Mouse (Mus musculus): ENCODE results near the gene Lbr. TPM values are rescaled to one million over a fixed set of nuclear protein-coding genes. Genes with fewer than 3 reads are reported as not detected.

Lbr gene
- polyA plus RNA-seq, 1 experiment from 2014 or later: 155 TPM

- peaks cover 4% of the 10 kb centered on the region; the same call in 1 of the 2 replicates for H3K4me1 ChIP-seq (ENCODE audit: control insufficient read depth, insufficient read depth, low read length)
- H3K9me3 ChIP-seq (ENCODE audit: control insufficient read depth, low read length): no peaks in the 10 kb centered on the region
- H3K9ac ChIP-seq (ENCODE audit: low read length): no peak overlapping the region
- H3K4me3 ChIP-seq (ENCODE audit: low read depth, low read length): no peak overlapping the region
- H3K27ac ChIP-seq (ENCODE audit: low read depth, low read length): no peak overlapping the region
- no peaks in the 10 kb centered on the region for H3K36me3 ChIP-seq (ENCODE audit: control insufficient read depth, insufficient read depth, low read length)
- no peak overlapping the region for H3K4me2 ChIP-seq (ENCODE audit: low read depth)
- no peaks in the 10 kb centered on the region for H3K27me3 ChIP-seq (ENCODE audit: control insufficient read depth, insufficient read depth, low read length)
- no peak for ATAC-seq (ENCODE audit: insufficient read depth, low FRiP score, low TSS enrichment)
- no peak for DNase-seq (ENCODE audit: low spot score)
- 82% methylated on average over 2 of the region's 2 CpGs for WGBS
Observed at GRCm38 (mm10) chr1:181856329-181856728, 13.5 kb upstream of the Lbr start.

- Histone ChIP-seq H3K9ac (ENCODE audit: low read length) (no peak overlapping the region), H3K9me3 (ENCODE audit: control insufficient read depth, low read length) (no peaks in the 10 kb centered on the region), H3K27ac (ENCODE audit: low read depth, low read length) (no peak overlapping the region), H3K4me2 (ENCODE audit: low read depth) (no peak overlapping the region), H3K4me1 (ENCODE audit: control insufficient read depth, insufficient read depth, low read length) (peaks cover 4% of the 10 kb centered on the region; the same call in 1 of the 2 replicates), H3K36me3 (ENCODE audit: control insufficient read depth, insufficient read depth, low read length) (no peaks in the 10 kb centered on the region), H3K27me3 (ENCODE audit: control insufficient read depth, insufficient read depth, low read length) (no peaks in the 10 kb centered on the region), H3K4me3 (ENCODE audit: low read depth, low read length) (no peak overlapping the region)
- ATAC-seq (ENCODE audit: insufficient read depth, low FRiP score, low TSS enrichment) (no peak), DNase-seq (ENCODE audit: low spot score) (no peak)
- 97% methylated on average over 2 of the region's 2 CpGs for WGBS
Observed at GRCm38 (mm10) chr1:181854829-181855228, 12.0 kb upstream of the Lbr start.

- ATAC-seq (ENCODE audit: insufficient read depth, low FRiP score, low TSS enrichment) (no peak), DNase-seq (ENCODE audit: low spot score) (peak; percentile 23)
- peaks cover 4% of the 10 kb centered on the region; the same call in 1 of the 2 replicates for H3K4me1 ChIP-seq (ENCODE audit: control insufficient read depth, insufficient read depth, low read length)
- no peak overlapping the region for H3K4me3 ChIP-seq (ENCODE audit: low read depth, low read length)
- H3K9ac ChIP-seq (ENCODE audit: low read length): no peak overlapping the region; the same call in 1 of the 2 replicates
- no peaks in the 10 kb centered on the region for H3K27me3 ChIP-seq (ENCODE audit: control insufficient read depth, insufficient read depth, low read length)
- 16% methylated on average over 19 of the region's 21 CpGs for WGBS
- H3K9me3 ChIP-seq (ENCODE audit: control insufficient read depth, low read length): no peaks in the 10 kb centered on the region
- H3K36me3 ChIP-seq (ENCODE audit: control insufficient read depth, insufficient read depth, low read length): no peaks in the 10 kb centered on the region
- H3K27ac ChIP-seq (ENCODE audit: low read depth, low read length): no peak overlapping the region
- H3K4me2 ChIP-seq (ENCODE audit: low read depth): peak overlapping the region; percentile 24; the same call in 1 of the 2 replicates
Observed at GRCm38 (mm10) chr1:181853081-181853736, 10.4 kb upstream of the Lbr start.

GRCm38 (mm10) chr1:181852466-181852865 lies 9.6 kb upstream of the Lbr start:
- 48% methylated on average over 13 of the region's 13 CpGs for WGBS
- H3K4me1 ChIP-seq (ENCODE audit: control insufficient read depth, insufficient read depth, low read length): peaks cover 4% of the 10 kb centered on the region; the same call in 1 of the 2 replicates
- ATAC-seq (ENCODE audit: insufficient read depth, low FRiP score, low TSS enrichment): no peak
- no peak overlapping the region for H3K27ac ChIP-seq (ENCODE audit: low read depth, low read length)
- no peak overlapping the region for H3K4me3 ChIP-seq (ENCODE audit: low read depth, low read length)
- no peak for DNase-seq (ENCODE audit: low spot score)
- no peaks in the 10 kb centered on the region for H3K36me3 ChIP-seq (ENCODE audit: control insufficient read depth, insufficient read depth, low read length)
- H3K9me3 ChIP-seq (ENCODE audit: control insufficient read depth, low read length): no peaks in the 10 kb centered on the region
- no peak overlapping the region for H3K9ac ChIP-seq (ENCODE audit: low read length)
- no peak overlapping the region for H3K4me2 ChIP-seq (ENCODE audit: low read depth)
- no peaks in the 10 kb centered on the region for H3K27me3 ChIP-seq (ENCODE audit: control insufficient read depth, insufficient read depth, low read length)

- no peaks in the 10 kb centered on the region for H3K27me3 ChIP-seq (ENCODE audit: control insufficient read depth, insufficient read depth, low read length)
- no peaks in the 10 kb centered on the region for H3K9me3 ChIP-seq (ENCODE audit: control insufficient read depth, low read length)
- no peak overlapping the region for H3K4me2 ChIP-seq (ENCODE audit: low read depth)
- H3K27ac ChIP-seq (ENCODE audit: low read depth, low read length): no peak overlapping the region
- H3K4me1 ChIP-seq (ENCODE audit: control insufficient read depth, insufficient read depth, low read length): peaks cover 4% of the 10 kb centered on the region; the same call in 1 of the 2 replicates
- 92% methylated on average over 12 of the region's 12 CpGs for WGBS
- no peaks in the 10 kb centered on the region for H3K36me3 ChIP-seq (ENCODE audit: control insufficient read depth, insufficient read depth, low read length)
- ATAC-seq (ENCODE audit: insufficient read depth, low FRiP score, low TSS enrichment): no peak
- DNase-seq (ENCODE audit: low spot score): no peak
- no peak overlapping the region for H3K4me3 ChIP-seq (ENCODE audit: low read depth, low read length)
- no peak overlapping the region for H3K9ac ChIP-seq (ENCODE audit: low read length)
Observed at GRCm38 (mm10) chr1:181851521-181852310, 8.9 kb upstream of the Lbr start.

GRCm38 (mm10) chr1:181850441-181850840 lies 7.6 kb upstream of the Lbr start:
- 57% methylated on average over 4 of the region's 4 CpGs for WGBS
- no peak overlapping the region for H3K9ac ChIP-seq (ENCODE audit: low read length)

GRCm38 (mm10) chr1:181848210-181848609 lies 5.4 kb upstream of the Lbr start:
- Histone ChIP-seq H3K4me2 (ENCODE audit: low read depth) (no peak overlapping the region), H3K9ac (ENCODE audit: low read length) (no peak overlapping the region), H3K9me3 (ENCODE audit: control insufficient read depth, low read length) (no peaks in the 10 kb centered on the region), H3K4me1 (ENCODE audit: control insufficient read depth, insufficient read depth, low read length) (peaks cover 3% of the 10 kb centered on the region; the same call in 1 of the 2 replicates), H3K27me3 (ENCODE audit: control insufficient read depth, insufficient read depth, low read length) (no peaks in the 10 kb centered on the region), H3K4me3 (ENCODE audit: low read depth, low read length) (no peak overlapping the region), H3K36me3 (ENCODE audit: control insufficient read depth, insufficient read depth, low read length) (no peaks in the 10 kb centered on the region), H3K27ac (ENCODE audit: low read depth, low read length) (no peak overlapping the region)
- DNase-seq (ENCODE audit: low spot score): no peak
- ATAC-seq (ENCODE audit: insufficient read depth, low FRiP score, low TSS enrichment): no peak
- WGBS: 76% methylated on average over 1 of the region's 1 CpGs

More at GRCm38 (mm10) chr1:181850441-181850840, 7.6 kb upstream of the Lbr start:
- H3K27ac ChIP-seq (ENCODE audit: low read depth, low read length): no peak overlapping the region
- no peaks in the 10 kb centered on the region for H3K9me3 ChIP-seq (ENCODE audit: control insufficient read depth, low read length)
- ATAC-seq (ENCODE audit: insufficient read depth, low FRiP score, low TSS enrichment) (no peak), DNase-seq (ENCODE audit: low spot score) (no peak)
- H3K4me3 ChIP-seq (ENCODE audit: low read depth, low read length): no peak overlapping the region
- H3K36me3 ChIP-seq (ENCODE audit: control insufficient read depth, insufficient read depth, low read length): no peaks in the 10 kb centered on the region
- H3K4me1 ChIP-seq (ENCODE audit: control insufficient read depth, insufficient read depth, low read length): peaks cover 4% of the 10 kb centered on the region; the same call in 1 of the 2 replicates
- no peaks in the 10 kb centered on the region for H3K27me3 ChIP-seq (ENCODE audit: control insufficient read depth, insufficient read depth, low read length)
- no peak overlapping the region for H3K4me2 ChIP-seq (ENCODE audit: low read depth)

GRCm38 (mm10) chr1:181847396-181847795 lies 4.5 kb upstream of the Lbr start:
- no peak for ATAC-seq (ENCODE audit: insufficient read depth, low FRiP score, low TSS enrichment)
- no peaks in the 10 kb centered on the region for H3K36me3 ChIP-seq (ENCODE audit: control insufficient read depth, insufficient read depth, low read length)
- H3K27me3 ChIP-seq (ENCODE audit: control insufficient read depth, insufficient read depth, low read length): no peaks in the 10 kb centered on the region
- DNase-seq (ENCODE audit: low spot score): no peak
- H3K9ac ChIP-seq (ENCODE audit: low read length): no peak overlapping the region
- H3K4me2 ChIP-seq (ENCODE audit: low read depth): no peak overlapping the region
- H3K4me1 ChIP-seq (ENCODE audit: control insufficient read depth, insufficient read depth, low read length): no peaks in the 10 kb centered on the region; the same call in 1 of the 2 replicates
- no peak overlapping the region for H3K27ac ChIP-seq (ENCODE audit: low read depth, low read length)
- H3K4me3 ChIP-seq (ENCODE audit: low read depth, low read length): no peak overlapping the region
- 88% methylated on average over 3 of the region's 3 CpGs for WGBS
- H3K9me3 ChIP-seq (ENCODE audit: control insufficient read depth, low read length): no peaks in the 10 kb centered on the region

All from neural tube, embryonic 11.5 days (tissue).